Mouse (Mus musculus) CH12.LX (cell line): ENCODE results near the gene Rad9a. TPM values are rescaled to one million over a fixed set of nuclear protein-coding genes. Genes with fewer than 3 reads are reported as not detected.

Source experiments
- DNase-seq: peaks from one replicate; pipeline ENCODE4 v3.0.0-alpha.2; 2013; ENCODE audit errors: extremely low read depth
- H3K27ac ChIP-seq: 2 replicates; pipeline ENCODE4 v1.5.1; 2012; ENCODE audit warnings: low read depth, mild to moderate bottlenecking, control low read depth, moderate library complexity; ENCODE audit not compliant: insufficient read depth
- H3K27me3 ChIP-seq: replicated peaks from 2 replicates; pipeline ENCODE3; 2012; ENCODE audit warnings: inconsistent platforms
- H3K36me3 ChIP-seq, 2 experiments: replicated peaks in 1 of 2; 2 replicates each; pipeline versions ENCODE3 to v1.6.1; 2012; ENCODE audit warnings: inconsistent platforms in 1 of 2, low read length in 1 of 2, mild to moderate bottlenecking in 1 of 2, mixed read lengths in 1 of 2, moderate library complexity in 1 of 2; ENCODE audit not compliant: control insufficient read depth in 1 of 2, insufficient read depth in 1 of 2
- H3K4me1 ChIP-seq, 2 experiments: 2 replicates each; pipeline ENCODE4 v1.6.1; 2012; ENCODE audit warnings: inconsistent platforms in 1 of 2, moderate library complexity in 1 of 2; ENCODE audit not compliant: insufficient read depth in 2 of 2, control insufficient read depth in 1 of 2
- H3K4me2 ChIP-seq: 2 replicates; pipeline ENCODE4 v1.6.1; 2012; ENCODE audit warnings: low read depth, mild to moderate bottlenecking, control low read depth; ENCODE audit not compliant: poor library complexity, insufficient read depth, severe bottlenecking
- H3K4me3 ChIP-seq, 3 experiments: fragments of 150-350 bp in 1 of 3; sonication (generic) in 1 of 3; replicated peaks in 1 of 3; 2 replicates each; pipeline versions ENCODE3 to v1.5.1; 2011 to 2012; ENCODE audit warnings: low read depth in 2 of 3, low read length in 2 of 3, mild to moderate bottlenecking in 2 of 3, moderate library complexity in 2 of 3, control low read depth in 1 of 3, improper control_type of control experiment in 1 of 3, inconsistent platforms in 1 of 3, mixed read lengths in 1 of 3; ENCODE audit not compliant: poor library complexity in 1 of 3
- H3K79me2 ChIP-seq: replicated peaks from 2 replicates; pipeline ENCODE4 v1.6.1; 2012; ENCODE audit warnings: mild to moderate bottlenecking, moderate library complexity; ENCODE audit not compliant: control insufficient read depth, poor library complexity, insufficient read depth, severe bottlenecking; ENCODE audit errors: extremely low read depth
- H3K9ac ChIP-seq: 2 replicates; pipeline ENCODE4 v1.6.1; 2012; ENCODE audit warnings: low read depth, mild to moderate bottlenecking, control low read depth, moderate library complexity; ENCODE audit not compliant: insufficient read depth
- H3K9me3 ChIP-seq: replicated peaks from 2 replicates; pipeline ENCODE3; 2012; ENCODE audit warnings: low read length, inconsistent platforms, mixed read lengths
- CHD1 ChIP-seq: IDR thresholded peaks from 2 replicates; pipeline ENCODE4 v1.6.1; 2012; ENCODE audit warnings: low read depth, low read length, improper control_type of control experiment, inconsistent platforms
- CHD2 ChIP-seq: IDR thresholded peaks from 2 replicates; pipeline ENCODE4 v1.6.1; 2011; ENCODE audit warnings: low read length, improper control_type of control experiment
- E2F4 ChIP-seq: IDR thresholded peaks from 2 replicates; pipeline ENCODE4 v1.6.1; 2011; ENCODE audit warnings: low read depth, low read length, improper control_type of control experiment; ENCODE audit not compliant: insufficient replicate concordance
- EP300 ChIP-seq: IDR thresholded peaks from 2 replicates; pipeline ENCODE4 v1.6.1; 2011; ENCODE audit warnings: low read length, improper control_type of control experiment
- ETS1 ChIP-seq: conservative IDR thresholded peaks from 2 replicates; pipeline ENCODE4 v1.6.1; 2012; ENCODE audit warnings: low read depth, mild to moderate bottlenecking, inconsistent platforms, low read length, improper control_type of control experiment, moderate library complexity
- GABPA ChIP-seq: IDR thresholded peaks from 2 replicates; pipeline ENCODE4 v1.6.1; 2012; ENCODE audit warnings: low read depth, low read length, improper control_type of control experiment, inconsistent platforms; ENCODE audit not compliant: insufficient replicate concordance
- HCFC1 ChIP-seq: IDR thresholded peaks from 2 replicates; pipeline ENCODE4 v1.6.1; 2012; ENCODE audit warnings: low read depth, mild to moderate bottlenecking, inconsistent platforms, low read length, improper control_type of control experiment
- IRF4 ChIP-seq: IDR thresholded peaks from 2 replicates; pipeline ENCODE4 v1.6.1; 2014; ENCODE audit warnings: low read depth, mild to moderate bottlenecking, inconsistent platforms, low read length, improper control_type of control experiment
- JUN ChIP-seq: IDR thresholded peaks from 2 replicates; pipeline ENCODE4 v1.6.1; 2011; ENCODE audit warnings: low read depth, mild to moderate bottlenecking, low read length, improper control_type of control experiment, moderate library complexity; ENCODE audit not compliant: insufficient read depth
- JUND ChIP-seq: conservative IDR thresholded peaks from 2 replicates; pipeline ENCODE4 v1.6.1; 2011; ENCODE audit warnings: low read depth, low read length, improper control_type of control experiment
- MAX ChIP-seq: IDR thresholded peaks from 2 replicates; pipeline ENCODE4 v1.6.1; 2011; ENCODE audit warnings: low read length, improper control_type of control experiment
- MAZ ChIP-seq: IDR thresholded peaks from 2 replicates; pipeline ENCODE4 v1.6.1; 2012; ENCODE audit warnings: low read depth, mild to moderate bottlenecking, inconsistent platforms, low read length, improper control_type of control experiment, moderate library complexity
- MEF2A ChIP-seq: IDR thresholded peaks from 2 replicates; pipeline ENCODE4 v1.6.1; 2014; ENCODE audit warnings: low read depth, mild to moderate bottlenecking, inconsistent platforms, low read length, improper control_type of control experiment, borderline replicate concordance
- MXI1 ChIP-seq: IDR thresholded peaks from 2 replicates; pipeline ENCODE4 v1.6.1; 2011; ENCODE audit warnings: mild to moderate bottlenecking, low read depth, low read length, improper control_type of control experiment
- NELFE ChIP-seq: IDR thresholded peaks from 2 replicates; pipeline ENCODE4 v1.6.1; 2011; ENCODE audit warnings: low read depth, low read length, improper control_type of control experiment
- NRF1 ChIP-seq: IDR thresholded peaks from 2 replicates; pipeline ENCODE4 v1.6.1; 2014; ENCODE audit warnings: low read depth, mild to moderate bottlenecking, inconsistent platforms, low read length, improper control_type of control experiment, moderate library complexity
- PAX5 ChIP-seq: IDR thresholded peaks from 2 replicates; pipeline ENCODE4 v1.6.1; 2012; ENCODE audit warnings: low read length, inconsistent platforms, mixed read lengths
- POLR2A ChIP-seq: IDR thresholded peaks from 2 replicates; pipeline ENCODE4 v1.6.1; 2011; ENCODE audit warnings: low read depth, mild to moderate bottlenecking, improper control_type of control experiment, low read length
- POLR2AphosphoS2 ChIP-seq: IDR thresholded peaks from 2 replicates; pipeline ENCODE4 v1.6.1; 2011; ENCODE audit warnings: low read depth, low read length, improper control_type of control experiment
- RAD21 ChIP-seq: IDR thresholded peaks from 2 replicates; pipeline ENCODE4 v1.6.1; 2011; ENCODE audit warnings: low read depth, mild to moderate bottlenecking, low read length, improper control_type of control experiment, moderate library complexity
- RCOR1 ChIP-seq: conservative IDR thresholded peaks from 2 replicates; pipeline ENCODE4 v1.6.1; 2012; ENCODE audit warnings: low read depth, mild to moderate bottlenecking, inconsistent platforms, low read length, improper control_type of control experiment
- SIN3A ChIP-seq: IDR thresholded peaks from 2 replicates; pipeline ENCODE4 v1.6.1; 2012; ENCODE audit warnings: low read length, improper control_type of control experiment, inconsistent platforms
- TBP ChIP-seq: conservative IDR thresholded peaks from 2 replicates; pipeline ENCODE4 v1.6.1; 2011; ENCODE audit warnings: low read depth, low read length, improper control_type of control experiment
- TCF12 ChIP-seq: IDR thresholded peaks from 2 replicates; pipeline ENCODE4 v1.6.1; 2014; ENCODE audit warnings: low read depth, mild to moderate bottlenecking, inconsistent platforms, low read length, improper control_type of control experiment
- UBTF ChIP-seq: IDR thresholded peaks from 2 replicates; pipeline ENCODE4 v1.6.1; 2012; ENCODE audit warnings: low read depth, mild to moderate bottlenecking, inconsistent platforms, low read length, improper control_type of control experiment, moderate library complexity
- USF1 ChIP-seq: IDR thresholded peaks from 2 replicates; pipeline ENCODE4 v1.6.1; 2014; ENCODE audit warnings: low read depth, mild to moderate bottlenecking, inconsistent platforms, low read length, improper control_type of control experiment
- USF2 ChIP-seq: conservative IDR thresholded peaks from 2 replicates; pipeline ENCODE4 v1.6.1; 2011; ENCODE audit warnings: low read depth, low read length, improper control_type of control experiment
- ZC3H11A ChIP-seq: IDR thresholded peaks from 2 replicates; pipeline ENCODE4 v1.6.1; 2012; ENCODE audit warnings: low read depth, mild to moderate bottlenecking, inconsistent platforms, low read length, improper control_type of control experiment
- ZKSCAN1 ChIP-seq: IDR thresholded peaks from 2 replicates; pipeline ENCODE4 v1.6.1; 2012; ENCODE audit warnings: low read depth, inconsistent platforms, low read length, improper control_type of control experiment, borderline replicate concordance
- ZMIZ1 ChIP-seq: IDR thresholded peaks from 2 replicates; pipeline ENCODE4 v1.6.1; 2012; ENCODE audit warnings: low read depth, mild to moderate bottlenecking, inconsistent platforms, low read length, improper control_type of control experiment
- ZNF384 ChIP-seq: IDR thresholded peaks from 2 replicates; pipeline ENCODE4 v1.6.1; 2012; ENCODE audit warnings: low read depth, low read length, improper control_type of control experiment, inconsistent platforms
- dilution Hi-C: fragments of 300-500 bp; cut with MboI; formaldehyde crosslinking; loops from 2 replicates; pipeline ENCODE4 v1.14.3; 2020; ENCODE audit warnings: low sequenced_read_pairs; ENCODE audit not compliant: extremely low pct_unique_long_range_greater_than_20kb, extremely low pct_ligation_motif_present
- in situ Hi-C: fragments of 300-500 bp; cut with MboI; formaldehyde crosslinking; loops from 3 replicates; pipeline ENCODE4 v1.14.3; 2019; ENCODE audit warnings: low sequenced_read_pairs, low pct_ligation_motif_present, low pct_unique_long_range_greater_than_20kb, mixed read lengths
- polyA plus RNA-seq: library from polyadenylated mRNA; unstranded; fragments of >175 nt; gene quantifications from 2 replicates; pipeline ENCODE4 v1.2.1, GENCODE M21; 2012; ENCODE audit warnings: low read depth; ENCODE audit not compliant: insufficient read length
- total RNA-seq, 2 experiments: library from RNA; depleted of rRNA; stranded (reverse); fragments of 300-350 nt in 1 of 2; fragments of >200 nt in 1 of 2; gene quantifications; 2 replicates each; pipeline ENCODE4 v1.2.3; 2012 to 2014

Gene Rad9a
- total and polyA plus RNA-seq, 3 experiments = 14.3 to 20.5 (median 20.0) TPM

DNA sequence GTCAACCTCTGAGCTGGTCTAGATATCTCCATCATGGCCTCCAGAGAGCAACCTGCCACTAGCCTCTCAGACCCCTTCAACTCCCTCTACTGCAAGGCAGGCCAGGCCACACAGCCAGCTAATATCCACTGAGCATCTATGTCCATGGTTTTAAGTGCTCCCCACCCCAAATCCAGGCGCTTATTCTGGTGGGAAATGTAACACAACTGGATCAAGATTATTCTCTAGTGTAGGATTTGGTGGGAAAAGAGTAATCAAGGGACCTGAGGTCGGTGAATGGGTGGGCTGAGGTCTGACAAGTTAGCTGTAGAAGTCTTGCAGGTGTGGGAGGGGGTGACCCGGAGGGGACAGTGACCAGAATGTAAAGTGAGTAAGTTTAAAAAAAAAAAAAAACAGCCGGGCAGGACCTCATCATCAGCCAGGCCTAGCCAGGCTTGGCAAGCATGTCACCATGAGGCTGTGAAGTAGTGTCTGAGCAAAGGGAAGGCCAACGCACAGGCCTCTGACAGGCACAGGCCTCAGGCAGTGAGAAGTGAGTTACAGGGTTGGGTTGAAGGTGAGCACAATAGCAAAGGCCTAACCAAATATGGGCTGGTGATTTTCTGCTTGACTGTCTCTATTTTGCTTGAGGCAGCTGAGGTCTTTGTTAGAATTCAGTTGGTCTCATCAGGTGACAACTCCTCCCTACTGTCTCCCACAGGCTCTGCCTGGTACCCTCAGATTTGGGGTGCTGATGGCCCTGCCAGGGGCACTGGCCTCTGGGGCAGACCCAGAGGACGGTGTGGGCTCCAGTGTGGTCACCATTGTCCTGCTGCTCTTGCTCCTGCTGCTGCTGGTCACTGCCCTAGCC lies 46.0 kb downstream of the Rad9a start (continued):
- TF ChIP-seq ZNF384 = peak; percentile 75
- TF ChIP-seq SIN3A = peak; percentile 16; the same call in 1 of the 2 replicates
- peak; percentile 35 for TF ChIP-seq POLR2AphosphoS2
- no peak for TF ChIP-seq TCF12
- no peak for TF ChIP-seq EP300
- TF ChIP-seq GABPA = no peak
- no peak for TF ChIP-seq UBTF
- no peak for TF ChIP-seq E2F4
- no peak; the same call in 1 of the 2 replicates for TF ChIP-seq CHD2
- TF ChIP-seq JUN = no peak

- Histone ChIP-seq H3K4me2 (peak overlapping the region; percentile 52), H3K27me3 (no peaks in the 10 kb centered on the region), H3K4me3 (peak overlapping the region; percentile 72 to 82 (median 73)), H3K9ac (peak overlapping the region; percentile 96), H3K79me2 (peaks cover 20% of the 10 kb centered on the region), H3K27ac (peak overlapping the region; percentile 90), H3K4me1 (peaks cover 34 to 70% of the 10 kb centered on the region in 2 experiments), H3K9me3 (no peaks in the 10 kb centered on the region), H3K36me3 (peaks cover 65 to 86% of the 10 kb centered on the region in 2 experiments)
- in situ Hi-C loops = no loop called here
- DNase-seq = peak; percentile 73
- dilution Hi-C loops = no loop called here
- TF ChIP-seq USF1 (no peak), HCFC1 (no peak), JUND (no peak), UBTF (no peak), MEF2A (peak; percentile 74), POLR2AphosphoS2 (peak; percentile 95; the same call in 1 of the 2 replicates), CHD2 (peak; percentile 91), CHD1 (peak; percentile 83; the same call in 1 of the 2 replicates), ZC3H11A (no peak), RCOR1 (no peak; the same call in 1 of the 2 replicates), TCF12 (peak; percentile 96), MAZ (peak; percentile 88), USF2 (no peak; the same call in 1 of the 2 replicates), JUN (no peak), GABPA (no peak), ETS1 (peak; percentile 72), ZNF384 (no peak), ZMIZ1 (peak; percentile 80), NRF1 (0 out of 2 replicates have a peak, but pooled peaks have one; percentile 38), MXI1 (peak; percentile 75), RAD21 (no peak; the same call in 1 of the 2 replicates), SIN3A (peak; percentile 81; the same call in 1 of the 2 replicates), MAX (peak; percentile 80), ZKSCAN1 (no peak), PAX5 (no peak), TBP (peak; percentile 89), POLR2A (peak; percentile 90), E2F4 (no peak), IRF4 (peak; percentile 66), EP300 (peak; percentile 73; the same call in 1 of the 2 replicates), NELFE (peak; percentile 81)
These were observed 46.8 kb downstream of the Rad9a start for GRCm38 (mm10) chr19:4154437-4155222.
